Mouse (Mus musculus) ES-E14 (cell line): ENCODE results near the gene Ppard.

Source experiments
- CHD2 ChIP-seq: IDR thresholded peaks from 2 replicates; pipeline ENCODE4 v1.6.1; 2014; ENCODE audit warnings: mild to moderate bottlenecking, low read depth, low read length, inconsistent platforms
- ZNF384 ChIP-seq: IDR thresholded peaks from 2 replicates; pipeline ENCODE4 v1.6.1; 2012; ENCODE audit warnings: low read depth, low read length, inconsistent platforms

- no peak for TF ChIP-seq CHD2
- TF ChIP-seq ZNF384: no peak
Measured at GRCm38 (mm10) chr17:28274739-28275138, 42.2 kb downstream of the Ppard start.
